Mouse (Mus musculus) embryo, embryonic 9.5 days (tissue): ENCODE results near the gene Stbd1.

ENCODE experiments used
- DNase-seq: peaks from one replicate; pipeline ENCODE4 v3.0.0-alpha.2; 2017; ENCODE audit errors: extremely low spot score

Stbd1 gene

GRCm38 (mm10) chr5:92602691-92603690 lies at the start of gene Stbd1:
TSS of gene Stbd1 (plus strand) at chr5:92603041.
- DNase-seq, result peak; percentile 89

GRCm38 (mm10) chr5:92553939-92554338 lies 48.9 kb upstream of the Stbd1 start:
- DNase-seq, result no peak

GRCm38 (mm10) chr5:92554443-92554842 lies 48.4 kb upstream of the Stbd1 start:
- DNase-seq, result no peak

GRCm38 (mm10) chr5:92554891-92555511 lies 47.8 kb upstream of the Stbd1 start, which contains the start of gene Fam47e:
TSS of gene Fam47e (plus strand) at chr5:92555069.
- DNase-seq, result no peak

GRCm38 (mm10) chr5:92555905-92556304 lies 46.9 kb upstream of the Stbd1 start:
- DNase-seq, result no peak

GRCm38 (mm10) chr5:92557508-92557907 lies 45.3 kb upstream of the Stbd1 start:
- no peak for DNase-seq

- no peak for DNase-seq
Observed at GRCm38 (mm10) chr5:92560201-92560600, 42.6 kb upstream of the Stbd1 start.

GRCm38 (mm10) chr5:92562002-92562401 lies 40.8 kb upstream of the Stbd1 start:
- DNase-seq, result no peak

- no peak for DNase-seq
Observed at GRCm38 (mm10) chr5:92571232-92571631, 31.6 kb upstream of the Stbd1 start.

- no peak for DNase-seq
Observed at GRCm38 (mm10) chr5:92579559-92579958, 23.3 kb upstream of the Stbd1 start.

- DNase-seq, result peak; percentile 10
Observed at GRCm38 (mm10) chr5:92585932-92586331, 16.9 kb upstream of the Stbd1 start.

- DNase-seq, result no peak
Observed at GRCm38 (mm10) chr5:92595026-92595425, 7.8 kb upstream of the Stbd1 start.

- DNase-seq, result no peak
Observed at GRCm38 (mm10) chr5:92596865-92597264, 6.0 kb upstream of the Stbd1 start.

GRCm38 (mm10) chr5:92599030-92599429 lies 3.8 kb upstream of the Stbd1 start:
- DNase-seq, result no peak

GRCm38 (mm10) chr5:92604452-92605247 lies 1.8 kb downstream of the Stbd1 start:
- DNase-seq, result no peak

- no peak for DNase-seq
Observed at GRCm38 (mm10) chr5:92607492-92608229, 4.8 kb downstream of the Stbd1 start.

- DNase-seq, result no peak
Observed at GRCm38 (mm10) chr5:92612756-92613155, 9.9 kb downstream of the Stbd1 start.

- DNase-seq, result no peak
Observed at GRCm38 (mm10) chr5:92621883-92622282, 19.0 kb downstream of the Stbd1 start.

GRCm38 (mm10) chr5:92627896-92628295 lies 25.1 kb downstream of the Stbd1 start:
- DNase-seq, result no peak

GRCm38 (mm10) chr5:92633526-92633925 lies 30.7 kb downstream of the Stbd1 start:
- DNase-seq, result no peak

GRCm38 (mm10) chr5:92634916-92635315 lies 32.1 kb downstream of the Stbd1 start:
- DNase-seq, result no peak
